Mouse (Mus musculus): ENCODE results near the gene Map2k3.

DNA sequence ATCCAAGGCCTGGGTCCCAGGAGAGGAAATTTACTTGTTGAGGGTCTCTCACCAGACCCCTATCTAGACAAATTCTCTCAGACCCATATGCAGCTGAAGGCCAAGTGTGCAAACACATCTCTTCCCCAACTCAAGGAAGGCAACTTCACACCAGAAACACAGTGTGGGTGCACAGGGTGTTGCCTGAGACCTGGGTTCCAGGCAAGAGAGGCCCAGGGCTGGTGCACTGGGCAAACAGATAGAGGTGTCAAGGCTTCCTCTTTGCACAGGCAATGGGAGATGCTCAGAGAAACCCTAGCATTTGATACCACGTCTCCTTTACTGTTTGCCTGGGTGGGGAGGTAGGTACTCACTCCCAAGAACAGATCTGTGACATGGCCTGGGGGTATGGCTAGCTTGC is 6.9 kb upstream of the Map2k3 start:
- TF ChIP-seq POLR2A (IDR thresholded peaks at IDR 0.05; ENCODE audit: insufficient read depth, low read depth, low read length) (no peak), CTCF (IDR thresholded peaks at IDR 0.05) (no peak), EP300 (IDR thresholded peaks at IDR 0.05; ENCODE audit: insufficient read depth, low read depth, low read length) (no peak)
